Mouse (Mus musculus): ENCODE results near the gene Spo11.
A peak's percentile ranks its signal among the peaks of the same experiment; 100 is the strongest.

The Spo11 gene

DNA sequence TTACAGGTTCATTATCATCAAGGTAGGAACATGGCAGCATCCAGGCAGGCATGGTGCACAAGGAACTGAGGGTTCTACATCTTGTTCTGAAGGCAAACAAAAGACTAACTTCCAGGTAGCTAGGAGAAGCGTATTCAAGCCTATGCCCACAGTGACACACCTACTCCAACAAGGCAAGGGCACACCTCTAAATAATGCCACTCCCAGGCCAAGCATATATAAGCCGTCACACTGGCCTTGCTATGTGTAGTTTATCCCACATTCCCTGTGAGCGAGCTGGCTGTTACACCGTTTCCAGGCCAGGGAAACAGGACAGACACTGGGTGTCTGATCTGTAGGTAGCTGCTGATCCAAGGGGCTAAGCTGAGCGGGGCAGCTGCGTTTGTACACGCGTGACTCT, 33.9 kb downstream of the Spo11 start:
- no peak for DNase-seq

GRCm38 (mm10) chr2:173014741-173015287, 37.3 kb downstream of the Spo11 start:
- DNase-seq = no peak

- no peak for DNase-seq
These were observed 40.4 kb downstream of the Spo11 start for GRCm38 (mm10) chr2:173017940-173018339.

DNA sequence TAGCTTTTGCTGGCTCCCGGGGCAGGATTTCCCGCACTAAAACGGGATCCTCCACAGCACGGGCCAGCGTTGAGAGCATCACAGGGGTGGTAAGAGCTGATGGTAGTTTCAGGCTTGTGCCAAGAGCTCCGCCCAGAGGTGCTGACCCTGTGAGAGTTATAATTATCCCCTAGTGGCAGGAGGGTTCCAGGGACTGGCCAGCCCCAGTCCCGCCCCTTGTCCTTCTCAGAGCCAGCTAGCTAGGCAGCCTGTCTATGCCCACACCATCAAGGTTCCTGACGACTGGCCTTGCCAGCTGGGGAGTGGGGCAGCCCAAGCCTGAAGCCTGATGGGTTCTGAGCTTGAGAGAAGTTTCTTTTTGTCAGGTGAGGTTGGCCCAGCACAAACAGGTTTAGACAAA, 41.1 kb downstream of the Spo11 start:
- no peak for DNase-seq

GRCm38 (mm10) chr2:173019322-173019721, 41.8 kb downstream of the Spo11 start:
- DNase-seq = no peak

- DNase-seq = peak; percentile 78
These were observed 42.3 kb downstream of the Spo11 start for GRCm38 (mm10) chr2:173019790-173020189.

- no peak for DNase-seq
These were observed 42.9 kb downstream of the Spo11 start, which contains the start of gene Rbm38 for GRCm38 (mm10) chr2:173020430-173020829. Gene Rbm38 (plus strand): TSS chr2:173020498.

GRCm38 (mm10) chr2:173021633-173022055, 44.1 kb downstream of the Spo11 start:
- DNase-seq = peak; percentile 95

DNA sequence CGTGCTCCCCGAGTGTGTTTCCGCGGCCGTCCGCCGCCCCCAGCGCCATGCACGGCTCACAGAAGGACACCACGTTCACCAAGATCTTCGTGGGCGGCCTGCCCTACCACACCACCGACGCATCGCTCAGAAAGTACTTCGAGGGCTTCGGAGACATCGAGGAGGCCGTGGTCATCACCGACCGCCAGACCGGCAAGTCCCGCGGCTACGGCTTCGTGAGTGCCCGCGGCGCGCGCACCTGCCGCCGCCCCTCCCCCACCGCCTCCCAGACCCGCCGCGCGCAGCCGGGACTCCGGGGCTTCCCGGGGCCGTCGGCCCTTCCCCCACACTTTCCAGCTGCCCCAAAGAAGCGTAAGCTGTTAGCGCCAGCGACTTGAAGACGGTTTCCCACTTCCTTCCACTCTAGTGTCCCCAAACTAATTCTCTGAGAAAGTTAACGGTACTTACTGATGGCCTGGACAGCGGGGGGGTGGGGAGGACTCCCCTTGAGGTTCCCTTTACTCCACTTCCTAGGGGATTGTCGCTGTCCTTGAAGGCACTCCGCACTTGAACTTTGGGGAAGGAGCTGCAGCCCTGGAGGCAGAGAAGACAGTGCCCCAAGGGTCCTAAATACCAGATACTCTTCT, 44.7 kb downstream of the Spo11 start:
- DNase-seq = peak; percentile 66

DNA sequence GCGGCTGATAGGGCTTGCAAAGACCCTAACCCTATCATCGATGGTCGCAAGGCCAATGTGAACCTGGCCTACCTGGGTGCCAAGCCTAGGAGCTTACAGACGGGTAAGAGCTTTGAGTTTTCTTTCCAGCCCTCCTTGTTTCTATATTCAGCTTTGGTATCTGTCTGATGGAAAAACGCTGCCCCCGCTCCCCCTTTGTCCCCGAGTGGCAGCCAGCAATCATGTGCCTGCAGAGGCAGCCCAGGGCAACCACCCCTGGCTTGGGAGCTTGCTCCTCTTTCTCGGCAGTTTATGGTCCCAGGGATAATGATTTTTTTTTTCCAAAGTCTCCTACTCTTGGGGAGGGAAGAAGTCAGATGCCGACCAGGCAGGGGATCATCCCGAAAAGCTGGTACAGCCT, 45.3 kb downstream of the Spo11 start:
- no peak for DNase-seq

DNA sequence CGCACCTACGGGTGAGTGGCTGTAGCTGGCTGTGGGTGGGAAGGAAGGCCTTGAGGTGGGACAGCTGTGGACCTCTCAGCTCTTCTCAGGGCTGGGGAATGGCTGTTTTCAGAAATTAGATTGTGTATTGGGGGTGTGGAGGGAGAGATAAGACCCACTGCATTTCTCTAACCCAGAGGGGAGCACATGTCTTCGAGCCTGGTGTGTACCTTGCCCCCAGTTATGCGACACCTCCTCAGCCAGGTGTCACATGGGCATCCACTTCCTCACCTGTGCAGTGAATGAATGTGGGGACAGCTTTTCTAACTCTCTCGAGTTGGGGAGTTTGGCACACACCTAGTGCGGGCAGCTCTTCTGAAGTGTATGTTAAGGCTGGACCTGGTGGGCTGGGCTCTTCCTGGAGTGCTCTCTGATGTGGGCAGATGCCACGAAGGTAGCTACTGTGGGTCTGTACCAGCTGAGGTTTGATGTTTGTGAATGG, 45.9 kb downstream of the Spo11 start:
- DNase-seq = no peak

DNA sequence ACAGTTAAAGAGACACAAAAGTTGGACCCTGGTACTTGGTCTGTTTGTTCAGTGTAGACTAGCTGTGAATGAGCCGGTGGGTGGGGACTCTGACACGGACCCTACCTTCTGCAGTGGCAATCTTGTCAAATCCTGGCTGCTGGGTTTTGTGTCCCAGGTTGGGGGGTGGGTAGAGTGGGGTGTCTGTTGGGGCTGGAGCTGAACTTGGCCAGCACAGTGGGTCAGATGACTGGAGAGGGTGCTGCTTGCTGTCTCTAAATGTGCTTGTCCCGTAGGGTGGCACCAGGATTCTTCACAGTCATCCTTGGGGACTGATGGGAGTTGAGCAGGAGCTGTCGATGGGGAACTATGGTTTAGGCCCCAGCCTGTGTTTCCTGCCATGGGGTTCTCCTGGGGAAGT, 46.5 kb downstream of the Spo11 start:
- no peak for DNase-seq

- DNase-seq = no peak
These were observed 46.9 kb downstream of the Spo11 start for GRCm38 (mm10) chr2:173024392-173024791.

DNA sequence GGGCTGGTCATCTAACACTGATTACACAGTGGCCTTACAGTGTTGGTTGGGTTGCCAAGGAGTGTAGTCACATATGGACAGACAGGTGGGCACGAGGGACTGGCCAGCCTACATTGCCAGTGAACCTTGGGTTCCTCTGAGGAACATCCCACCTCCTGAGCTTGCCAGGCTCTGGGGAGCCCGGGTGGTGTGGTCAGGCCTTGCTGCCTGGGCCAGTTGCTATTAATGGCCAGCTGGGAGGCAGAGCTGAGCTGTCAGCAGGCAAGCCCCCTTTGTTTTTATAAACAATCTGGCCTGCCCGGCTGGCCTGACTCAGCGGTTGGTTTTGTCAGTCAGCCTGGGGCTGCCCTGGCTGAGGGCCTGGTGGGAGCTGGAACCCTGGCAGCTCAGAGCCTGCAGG, 47.4 kb downstream of the Spo11 start:
- no peak for DNase-seq

- no peak for DNase-seq
These were observed 48.8 kb downstream of the Spo11 start for GRCm38 (mm10) chr2:173026286-173026685.

DNA sequence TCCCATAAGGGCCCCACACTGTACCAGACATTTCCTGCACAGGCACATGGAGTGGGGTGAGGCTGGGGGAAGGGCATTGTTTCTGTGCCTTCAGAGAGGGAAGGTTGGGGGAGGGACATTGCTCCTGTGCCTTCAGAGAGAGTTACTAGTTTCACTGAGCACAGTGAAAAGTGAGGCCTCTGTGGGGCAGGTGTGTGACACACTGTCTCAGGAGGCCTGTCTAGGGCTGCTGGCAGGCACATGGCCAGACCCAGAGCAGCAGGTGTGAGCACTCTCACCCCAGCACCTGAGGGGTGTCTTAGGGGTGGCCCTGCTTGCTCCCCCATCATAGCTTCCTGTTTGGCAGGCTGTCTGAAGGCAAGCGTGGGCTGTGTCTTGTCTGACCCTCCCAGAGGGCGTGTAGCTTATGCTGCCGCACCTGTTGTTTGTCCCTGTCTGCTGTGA, 49.2 kb downstream of the Spo11 start:
- DNase-seq = no peak

DNA sequence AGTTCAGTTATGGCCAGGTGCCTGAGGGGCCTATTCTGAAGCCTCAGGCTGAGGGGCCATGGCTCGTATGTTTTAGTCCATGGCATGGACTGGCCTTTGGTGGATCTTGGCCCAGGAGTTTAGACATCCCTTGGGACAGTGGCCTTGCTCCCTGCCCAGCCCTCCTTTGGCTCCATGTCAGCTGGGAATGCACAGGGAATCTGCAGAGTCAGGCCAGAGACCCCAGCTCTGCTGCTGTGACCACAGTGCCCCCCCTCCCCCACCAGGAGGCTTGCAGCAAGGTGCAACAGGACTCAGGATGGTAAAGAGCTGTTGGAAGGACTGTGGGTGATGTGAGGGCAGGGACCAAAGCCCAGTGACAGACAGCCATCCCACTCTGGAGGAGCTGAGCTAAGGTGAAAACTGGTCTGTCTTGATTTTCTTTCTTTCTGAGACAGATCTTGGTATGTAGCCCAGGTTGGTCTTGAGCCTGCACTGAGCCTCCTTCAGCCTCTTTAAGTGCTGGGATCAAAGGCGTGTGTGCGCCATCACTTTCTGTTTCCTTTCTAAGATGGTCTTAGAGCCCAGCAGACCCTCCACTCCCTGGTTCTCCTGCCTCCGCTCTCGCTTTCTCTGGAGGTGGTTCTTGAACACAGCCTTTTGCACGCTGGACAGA, 49.8 kb downstream of the Spo11 start:
- no peak for DNase-seq

GRCm38 (mm10) chr2:173027824-173028495, 50.5 kb downstream of the Spo11 start:
- no peak for DNase-seq

DNA sequence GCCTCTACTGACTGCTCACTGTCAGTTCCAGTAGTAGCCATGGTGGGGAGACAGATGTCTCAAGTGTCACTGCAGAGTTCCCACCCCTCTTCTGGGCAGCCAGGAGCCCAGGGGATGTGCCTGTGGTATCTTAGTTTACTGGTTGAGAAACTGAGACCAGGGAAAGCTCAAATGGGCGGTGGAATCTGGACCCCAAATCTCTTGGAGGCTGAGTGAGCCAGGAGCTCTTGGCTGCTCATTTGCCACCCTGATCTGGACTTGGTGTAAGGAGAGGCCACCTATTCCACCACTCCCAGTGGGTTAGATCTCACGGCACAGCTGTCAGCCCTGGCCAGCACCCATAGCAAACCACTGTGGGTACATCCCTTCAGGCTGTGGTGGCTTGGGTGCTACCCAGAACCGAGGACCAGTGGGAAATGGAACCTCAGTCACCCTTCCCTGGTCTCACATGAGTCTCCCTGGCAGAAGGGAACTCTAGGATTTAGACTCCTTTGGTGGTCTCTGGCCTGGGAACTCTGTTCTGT, 51.1 kb downstream of the Spo11 start:
- DNase-seq = no peak

GRCm38 (mm10) chr2:173030591-173031338, 53.3 kb downstream of the Spo11 start:
- no peak for DNase-seq

DNA sequence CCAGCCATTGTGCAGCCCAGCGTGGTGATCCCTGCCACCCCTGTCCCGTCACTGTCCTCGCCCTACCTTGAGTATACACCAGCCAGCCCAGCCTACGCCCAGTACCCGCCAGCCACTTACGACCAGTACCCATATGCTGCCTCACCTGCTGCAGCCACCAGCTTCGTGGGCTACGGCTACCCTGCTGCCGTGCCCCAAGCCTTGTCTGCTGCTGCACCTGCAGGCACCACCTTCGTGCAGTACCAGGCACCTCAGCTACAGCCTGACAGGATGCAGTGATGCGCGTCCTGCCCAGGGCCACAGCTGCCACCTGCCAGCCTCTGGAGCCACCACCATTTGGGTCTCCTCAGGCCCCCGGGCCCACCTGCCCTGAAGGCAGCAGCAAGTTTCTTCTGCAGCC, 56.0 kb downstream of the Spo11 start:
- DNase-seq = no peak

DNA sequence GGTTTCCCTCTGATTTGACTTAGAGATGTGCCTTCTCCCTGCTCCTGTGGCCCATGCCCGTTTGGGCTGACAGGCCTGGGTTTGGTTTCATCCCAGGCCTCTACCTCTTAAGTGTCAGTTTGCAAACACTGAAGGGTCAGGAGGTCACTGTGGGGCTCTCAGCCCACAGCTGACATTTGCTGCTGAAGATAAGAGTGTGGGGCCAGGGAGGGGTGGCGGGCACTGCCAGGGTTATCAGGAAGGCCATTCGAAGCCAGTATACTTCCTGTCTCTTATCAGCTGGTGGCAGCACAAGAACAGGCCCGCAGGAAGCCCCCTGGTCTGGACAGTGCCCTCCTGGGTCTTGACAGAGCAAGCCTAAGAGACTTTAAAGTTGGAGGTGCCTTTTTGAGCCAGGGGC, 57.5 kb downstream of the Spo11 start:
- DNase-seq = no peak

- DNase-seq = no peak
These were observed 58.2 kb downstream of the Spo11 start for GRCm38 (mm10) chr2:173035653-173036052.

All from right cerebral cortex, postnatal 4 days (tissue).